Mouse (Mus musculus): Measurements from ENCODE around the gene Scn2b.

GRCm38 (mm10) chr9:45088040-45088439 lies 29.5 kb upstream of the Scn2b start:
- TF ChIP-seq CTCF (IDR thresholded peaks at IDR 0.05; ENCODE audit: low read depth) (no peak), EP300 (optimal IDR thresholded peaks at IDR 0.05) (no peak)

All from stomach, postnatal 0 days (tissue).